Mouse (Mus musculus) limb, embryonic 15.5 days (tissue): ENCODE measurements at regions not wholly inside any gene's neighbourhood (a gene's known extent, or its start where the extent isn't known, plus 50 kb on each side); places are given as distances from the start of the nearest gene placed in this dataset.

Experiments
- ATAC-seq: fragments of 200-750 bp; cut with Nextera tagmentation; 2 replicates; pipeline ENCODE4 v1.8.0; 2017; ENCODE audit warnings: low read depth, moderate TSS enrichment; ENCODE audit not compliant: insufficient number of reproducible peaks, low FRiP score, low TSS enrichment
- H3K27ac ChIP-seq: fragments of 300-500 bp; sonication (generic); 2 replicates; pipeline ENCODE4 v1.5.1; 2015; ENCODE audit warnings: moderate library complexity, mild to moderate bottlenecking, inconsistent platforms
- H3K27me3 ChIP-seq: fragments of 300-500 bp; sonication (generic); 2 replicates; pipeline ENCODE4 v1.6.1; 2015; ENCODE audit warnings: inconsistent platforms
- H3K36me3 ChIP-seq: fragments of 300-500 bp; sonication (generic); 2 replicates; pipeline ENCODE4 v1.6.1; 2015; ENCODE audit warnings: inconsistent platforms
- H3K4me1 ChIP-seq: fragments of 300-500 bp; sonication (generic); 2 replicates; pipeline ENCODE4 v1.6.1; 2015; ENCODE audit warnings: inconsistent platforms
- H3K4me2 ChIP-seq: fragments of 300-500 bp; sonication (generic); 2 replicates; pipeline ENCODE4 v1.6.1; 2015; ENCODE audit warnings: mild to moderate bottlenecking, inconsistent platforms
- H3K4me3 ChIP-seq: fragments of 300-500 bp; sonication (generic); 2 replicates; pipeline ENCODE4 v1.5.1; 2015; ENCODE audit warnings: mild to moderate bottlenecking, inconsistent platforms
- H3K9ac ChIP-seq: fragments of 300-500 bp; sonication (generic); 2 replicates; pipeline ENCODE4 v1.6.1; 2015; ENCODE audit warnings: inconsistent platforms
- H3K9me3 ChIP-seq: fragments of 300-500 bp; sonication (generic); 2 replicates; pipeline ENCODE4 v1.6.1; 2016; ENCODE audit warnings: inconsistent platforms
- WGBS: fragments of 180-500 bp; shearing (Covaris S2); methylation state at CpG from one replicate; pipeline ENCODE4 v1.1.7; 2015; 5-methylcytosine and 5-hydroxymethylcytosine counted together

DNA sequence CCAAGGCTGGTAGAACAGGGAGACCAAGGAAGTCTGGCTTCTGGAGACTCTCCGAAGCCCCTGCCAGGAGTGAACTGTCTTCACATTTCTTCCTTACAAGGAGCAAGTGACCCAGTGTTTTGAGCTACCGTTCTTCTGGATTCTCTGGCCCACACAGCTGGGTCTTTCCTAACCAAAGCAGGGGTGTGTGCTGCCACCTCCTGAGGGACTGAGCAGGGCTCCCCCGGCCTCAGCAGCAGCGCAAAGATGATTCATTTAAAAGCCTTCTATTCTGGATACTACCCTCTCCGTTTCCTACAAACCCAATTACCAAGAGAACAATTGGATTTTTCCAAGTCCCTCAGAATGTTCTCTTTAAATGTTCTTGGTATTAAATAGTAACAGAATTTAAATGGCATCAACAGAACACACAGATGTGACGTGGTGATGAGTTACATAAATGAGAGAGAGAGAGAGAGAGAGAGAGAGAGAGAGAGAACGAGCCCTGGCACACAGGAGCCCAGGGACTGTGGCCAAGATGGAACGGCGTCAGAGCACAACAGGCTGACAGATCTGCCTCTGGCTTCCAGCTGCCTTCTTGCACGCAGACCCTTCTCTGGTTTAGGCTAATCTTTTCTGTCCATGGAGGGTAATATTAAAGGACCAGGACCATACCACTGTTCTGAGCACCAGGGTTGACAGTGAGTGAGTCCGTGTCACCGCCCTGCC lies 191.6 kb downstream of the Agtpbp1 start:
- no peaks in the 10 kb centered on the region for H3K27me3 ChIP-seq
- no peak overlapping the region for H3K27ac ChIP-seq
- H3K4me3 ChIP-seq: no peak overlapping the region
- H3K4me1 ChIP-seq: no peaks in the 10 kb centered on the region
- no peaks in the 10 kb centered on the region for H3K36me3 ChIP-seq
- ATAC-seq: no peak
- H3K9me3 ChIP-seq: no peaks in the 10 kb centered on the region
- 63% methylated on average over 12 of the region's 12 CpGs for WGBS
- H3K4me2 ChIP-seq: no peak overlapping the region
- no peak overlapping the region for H3K9ac ChIP-seq

DNA sequence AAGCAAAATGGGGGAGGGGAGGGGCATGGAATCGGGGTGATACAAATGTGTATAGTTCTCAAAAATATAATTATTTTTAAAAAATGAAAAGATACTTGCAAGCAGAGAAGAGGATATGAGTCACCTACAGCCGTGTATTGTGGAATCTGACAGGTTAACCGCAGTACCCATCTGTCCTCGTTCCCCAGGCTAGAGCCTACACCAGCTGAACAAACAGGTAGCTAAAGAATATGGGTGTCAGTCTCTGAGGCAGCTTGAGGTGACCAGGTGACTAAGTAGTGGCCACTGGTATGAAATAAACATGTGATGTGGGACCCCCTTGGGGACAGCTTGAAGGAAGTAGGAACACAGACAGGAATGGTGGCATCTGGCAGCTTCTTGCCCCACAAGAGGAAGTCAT lies 192.2 kb downstream of the Agtpbp1 start:
- Histone ChIP-seq H3K27me3 (no peaks in the 10 kb centered on the region), H3K27ac (no peak overlapping the region), H3K9ac (no peak overlapping the region), H3K9me3 (no peaks in the 10 kb centered on the region), H3K36me3 (no peaks in the 10 kb centered on the region), H3K4me1 (no peaks in the 10 kb centered on the region), H3K4me2 (no peak overlapping the region), H3K4me3 (no peak overlapping the region)
- ATAC-seq: no peak
- 84% methylated on average over 4 of the region's 4 CpGs for WGBS

DNA sequence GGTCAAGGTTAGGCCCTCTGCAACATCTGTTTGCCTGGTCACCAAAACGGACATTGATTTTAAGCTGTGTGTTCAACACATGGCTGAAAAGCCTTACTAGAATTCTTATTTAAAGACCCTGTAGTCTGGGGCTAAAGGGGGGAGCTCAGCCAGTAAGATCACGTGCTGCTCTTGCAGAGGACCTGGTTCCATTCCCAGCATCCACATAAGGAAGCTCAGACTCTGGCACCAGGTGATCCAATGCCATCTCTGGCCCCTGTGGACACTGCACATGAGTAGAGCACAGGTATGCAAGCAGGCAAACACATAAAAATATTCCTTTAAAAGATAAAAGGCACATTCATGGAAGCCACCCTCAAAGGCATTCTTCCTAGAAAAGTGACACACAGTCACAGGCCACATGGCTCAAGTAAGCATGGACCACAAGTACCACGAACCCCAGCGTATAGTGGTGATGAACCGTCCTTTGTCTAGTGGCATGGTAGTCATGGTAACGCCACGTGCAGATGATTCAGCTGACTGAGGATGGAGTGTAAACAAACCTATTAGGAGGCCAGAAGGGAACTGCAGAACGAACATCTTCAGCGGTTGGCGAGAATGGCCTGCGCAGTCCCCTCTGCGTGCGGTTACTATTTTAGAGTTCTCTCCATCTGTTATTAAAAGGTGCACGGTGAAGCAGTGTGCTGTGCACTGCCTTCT lies 197.3 kb downstream of the Agtpbp1 start:
- Histone ChIP-seq H3K27ac (no peak overlapping the region), H3K27me3 (no peaks in the 10 kb centered on the region), H3K4me3 (no peak overlapping the region), H3K4me2 (no peak overlapping the region), H3K9me3 (no peaks in the 10 kb centered on the region), H3K9ac (no peak overlapping the region), H3K4me1 (no peaks in the 10 kb centered on the region), H3K36me3 (no peaks in the 10 kb centered on the region)
- 87% methylated on average over 14 of the region's 14 CpGs for WGBS
- ATAC-seq: no peak

DNA sequence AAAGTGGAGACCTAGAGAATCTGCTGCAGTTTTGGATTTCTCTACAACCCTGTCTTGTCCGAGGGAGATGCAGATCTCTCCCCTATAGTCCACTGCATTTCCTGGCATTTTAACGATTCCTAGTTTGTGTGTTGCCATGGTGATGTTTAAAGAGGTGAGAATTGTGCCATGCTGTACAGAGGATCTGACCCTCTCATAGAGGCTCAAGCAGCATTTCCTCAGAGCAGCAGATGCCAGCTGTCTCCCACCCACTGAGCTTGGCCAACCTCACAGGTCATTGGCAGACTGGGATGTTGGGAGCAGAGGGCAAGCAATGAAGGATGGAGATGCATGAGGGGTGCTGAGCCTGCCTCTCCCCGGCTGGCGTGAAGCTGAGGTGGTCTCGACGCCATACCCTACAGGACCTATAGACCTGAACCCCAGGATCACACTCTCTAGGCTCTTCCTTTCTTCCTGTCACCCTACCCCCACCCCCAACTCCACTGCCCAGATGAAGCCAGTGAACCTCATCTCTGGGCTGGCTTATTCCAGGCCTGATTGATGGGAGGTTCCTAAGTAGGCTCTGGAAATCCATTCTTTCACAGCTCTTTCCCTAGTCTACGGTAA lies 198.0 kb downstream of the Agtpbp1 start:
- no peak overlapping the region for H3K27ac ChIP-seq
- ATAC-seq: no peak

DNA sequence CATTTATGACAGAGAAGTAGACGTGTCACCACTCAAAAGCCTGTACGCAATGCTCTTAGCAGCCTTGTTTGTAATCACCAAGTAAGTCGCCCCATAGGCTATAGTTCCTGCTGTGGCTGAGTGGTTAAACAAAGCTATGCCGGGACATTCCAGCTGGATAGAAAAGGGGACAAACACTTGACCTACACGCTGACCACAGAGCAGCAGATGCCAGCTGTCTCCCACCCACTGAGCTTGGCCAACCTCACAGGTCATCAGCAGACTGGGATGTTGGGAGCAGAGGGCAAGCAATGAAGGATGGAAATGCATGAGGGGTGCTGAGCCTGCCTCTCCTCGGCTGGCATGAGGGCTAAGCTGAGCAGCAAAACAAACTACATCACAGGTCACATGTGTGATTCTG lies 199.2 kb downstream of the Agtpbp1 start:
- Histone ChIP-seq H3K4me2 (no peak overlapping the region), H3K9me3 (no peaks in the 10 kb centered on the region), H3K9ac (no peak overlapping the region), H3K27ac (no peak overlapping the region), H3K36me3 (no peaks in the 10 kb centered on the region), H3K27me3 (no peaks in the 10 kb centered on the region), H3K4me3 (no peak overlapping the region), H3K4me1 (no peaks in the 10 kb centered on the region)
- 72% methylated on average over 6 of the region's 6 CpGs for WGBS
- ATAC-seq: no peak

More for the DNA sequence above, 198.0 kb downstream of the Agtpbp1 start:
- WGBS: 68% methylated on average over 7 of the region's 7 CpGs
- H3K4me1 ChIP-seq: no peaks in the 10 kb centered on the region
- H3K27me3 ChIP-seq: no peaks in the 10 kb centered on the region
- H3K9ac ChIP-seq: no peak overlapping the region
- no peaks in the 10 kb centered on the region for H3K36me3 ChIP-seq
- no peaks in the 10 kb centered on the region for H3K9me3 ChIP-seq
- H3K4me2 ChIP-seq: no peak overlapping the region
- no peak overlapping the region for H3K4me3 ChIP-seq

DNA sequence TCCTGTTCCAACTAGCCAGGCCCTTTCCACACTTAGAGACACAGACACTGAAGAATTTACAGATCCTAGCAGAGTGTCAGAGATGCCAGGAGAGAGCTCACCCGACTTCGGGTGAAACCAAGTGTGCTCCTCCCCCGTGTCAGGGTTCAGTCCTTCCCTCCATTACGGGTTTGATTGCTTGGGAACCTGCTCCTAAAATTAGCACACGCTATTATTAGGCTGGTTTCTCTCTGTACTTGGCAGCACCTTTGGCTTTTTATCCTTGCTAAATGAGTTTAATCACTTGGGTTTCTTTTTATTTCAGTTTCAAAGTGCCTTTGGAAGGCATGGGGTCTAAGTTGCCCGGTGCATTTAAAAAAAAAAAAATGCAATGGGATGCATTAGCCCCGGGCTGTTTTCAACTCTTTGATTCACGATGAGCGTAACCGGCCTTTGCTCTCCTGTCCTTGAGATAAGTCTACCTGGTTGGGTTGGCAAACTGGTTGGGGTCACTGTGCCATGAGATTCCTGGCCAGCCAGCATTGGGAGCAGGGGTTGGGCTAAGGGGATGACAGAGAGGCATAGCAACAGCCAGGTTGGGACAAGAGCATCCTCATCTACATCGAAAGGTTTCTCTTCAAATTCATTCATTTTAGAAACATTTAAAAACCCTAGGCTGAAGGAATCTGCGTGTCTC lies 214.7 kb downstream of the Agtpbp1 start:
- H3K4me2 ChIP-seq: no peak overlapping the region
- no peaks in the 10 kb centered on the region for H3K27me3 ChIP-seq
- WGBS: 68% methylated on average over 12 of the region's 12 CpGs
- H3K9ac ChIP-seq: no peak overlapping the region
- ATAC-seq: no peak
- no peaks in the 10 kb centered on the region for H3K9me3 ChIP-seq
- no peaks in the 10 kb centered on the region for H3K36me3 ChIP-seq
- no peak overlapping the region for H3K4me3 ChIP-seq
- H3K4me1 ChIP-seq: peaks cover 3% of the 10 kb centered on the region; the same call in 1 of the 2 replicates
- H3K27ac ChIP-seq: no peak overlapping the region

DNA sequence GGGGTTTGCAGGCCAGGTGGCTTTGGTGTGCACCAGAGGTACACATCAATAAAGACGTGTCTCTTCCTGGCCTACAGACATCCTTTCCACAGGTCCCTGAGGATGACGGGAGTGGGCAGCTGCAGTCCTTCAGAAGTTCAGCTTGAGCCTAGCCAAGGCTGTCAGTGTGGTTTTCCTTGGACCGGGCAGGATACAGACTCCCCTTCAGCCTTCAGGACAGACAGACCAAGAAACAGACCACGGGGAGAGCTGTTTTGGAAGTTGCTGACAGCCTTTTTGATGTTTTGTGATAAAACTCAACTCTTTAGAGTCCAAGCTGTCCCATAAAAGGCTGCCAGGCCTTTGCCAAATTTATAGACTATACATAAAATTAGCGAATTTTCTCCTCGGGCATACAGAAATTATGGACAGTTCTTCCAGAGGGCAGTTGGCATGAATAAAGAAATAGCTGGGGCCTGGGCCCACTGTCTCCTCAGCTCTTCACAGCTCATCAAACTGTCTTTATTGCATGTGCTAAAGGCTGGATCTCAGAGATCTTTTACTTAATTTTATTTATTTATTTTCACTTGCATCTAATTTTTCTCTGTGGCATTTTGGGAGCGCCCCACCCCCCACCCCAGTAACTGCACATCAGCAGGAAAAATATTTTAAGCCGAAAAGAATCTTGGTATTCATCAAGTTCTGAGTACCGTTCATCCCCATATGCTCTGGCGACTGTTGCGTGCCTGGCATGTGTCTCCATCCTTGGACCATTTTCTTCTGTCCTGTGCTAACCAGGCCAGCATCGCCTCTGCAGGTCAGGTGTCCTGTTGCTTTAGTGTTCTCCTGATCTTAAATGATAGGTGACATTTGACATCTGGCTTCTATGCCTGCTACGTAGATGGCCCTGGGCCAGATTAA lies 216.2 kb downstream of the Agtpbp1 start:
- 53% methylated on average over 13 of the region's 13 CpGs for WGBS
- no peaks in the 10 kb centered on the region for H3K9me3 ChIP-seq

DNA sequence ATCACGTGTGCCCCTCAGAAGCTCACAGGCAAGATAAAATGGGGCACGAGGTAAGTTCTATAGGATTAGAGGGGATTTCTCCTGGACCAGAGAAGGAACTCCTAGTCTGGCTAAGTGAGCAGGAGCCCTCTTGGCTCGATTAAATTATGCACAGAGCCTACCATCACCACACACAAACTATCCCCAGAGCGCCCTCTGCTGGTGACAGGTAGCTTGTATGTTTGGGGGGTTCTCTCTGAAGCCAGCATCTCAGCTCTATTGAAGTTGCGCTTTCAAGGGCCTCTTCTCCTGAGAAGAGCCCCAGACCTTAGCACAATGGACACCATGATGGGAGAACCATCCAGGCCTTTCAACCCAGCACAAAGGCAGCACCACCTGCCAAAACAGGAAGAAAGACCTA lies 219.6 kb downstream of the Agtpbp1 start:
- no peak overlapping the region for H3K27ac ChIP-seq
- no peaks in the 10 kb centered on the region for H3K9me3 ChIP-seq
- H3K36me3 ChIP-seq: no peaks in the 10 kb centered on the region
- ATAC-seq: no peak
- no peak overlapping the region for H3K9ac ChIP-seq
- WGBS: 41% methylated on average over 5 of the region's 5 CpGs
- peaks cover 3% of the 10 kb centered on the region; the same call in 1 of the 2 replicates for H3K4me1 ChIP-seq
- H3K4me3 ChIP-seq: no peak overlapping the region
- peaks cover 9% of the 10 kb centered on the region for H3K27me3 ChIP-seq
- no peak overlapping the region for H3K4me2 ChIP-seq

More for the DNA sequence above, 216.2 kb downstream of the Agtpbp1 start:
- ATAC-seq: no peak
- no peak overlapping the region for H3K4me3 ChIP-seq
- H3K4me1 ChIP-seq: peaks cover 3% of the 10 kb centered on the region; the same call in 1 of the 2 replicates
- no peak overlapping the region for H3K4me2 ChIP-seq
- H3K27me3 ChIP-seq: no peaks in the 10 kb centered on the region
- H3K27ac ChIP-seq: no peak overlapping the region
- H3K36me3 ChIP-seq: no peaks in the 10 kb centered on the region
- no peak overlapping the region for H3K9ac ChIP-seq

DNA sequence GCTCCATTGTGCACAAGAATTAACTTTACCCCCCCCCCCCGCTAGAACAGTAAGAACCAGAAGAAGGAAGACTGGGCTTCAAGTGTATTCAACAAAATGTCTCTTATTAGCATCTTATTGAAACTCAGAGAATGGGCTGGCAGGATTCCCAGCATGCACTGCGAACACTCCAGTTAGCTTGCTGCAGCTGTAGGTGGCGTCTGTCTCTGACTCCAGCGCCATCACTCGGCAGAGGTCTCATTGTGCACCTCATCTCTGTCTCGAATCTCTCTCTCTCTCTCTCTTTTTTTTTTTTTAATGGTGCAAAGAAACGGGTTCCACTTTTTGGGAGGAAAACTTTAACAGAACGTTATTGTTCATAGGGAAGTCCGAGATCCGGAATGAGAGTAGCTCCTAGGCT lies 221.6 kb downstream of the Agtpbp1 start:
- WGBS: 73% methylated on average over 10 of the region's 10 CpGs
- no peaks in the 10 kb centered on the region for H3K36me3 ChIP-seq
- no peaks in the 10 kb centered on the region for H3K9me3 ChIP-seq
- H3K9ac ChIP-seq: no peak overlapping the region
- no peak overlapping the region for H3K27ac ChIP-seq
- no peak overlapping the region for H3K4me2 ChIP-seq
- no peak overlapping the region for H3K4me3 ChIP-seq
- H3K4me1 ChIP-seq: peaks cover under 1% of the 10 kb centered on the region; the same call in 1 of the 2 replicates
- no peak for ATAC-seq
- peaks cover 9% of the 10 kb centered on the region for H3K27me3 ChIP-seq

DNA sequence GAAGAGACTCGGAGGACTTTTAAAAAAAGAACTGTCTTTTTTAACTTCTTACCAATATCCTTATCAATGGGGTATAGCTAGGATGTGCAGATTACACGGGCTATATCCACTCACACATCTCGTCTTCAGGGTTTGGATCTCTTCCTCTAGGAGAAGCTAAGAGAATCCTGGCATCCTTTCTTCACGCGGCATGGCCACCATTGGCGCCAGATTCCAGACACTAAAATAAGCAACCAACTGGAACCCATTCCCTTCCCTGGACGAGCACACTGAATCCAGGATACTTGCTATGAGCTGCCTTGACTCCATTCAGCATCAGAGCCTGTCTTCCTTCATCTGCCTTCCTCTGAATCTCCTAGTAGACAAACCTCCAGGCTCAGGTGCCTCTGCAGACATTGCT lies 223.7 kb downstream of the Agtpbp1 start:
- Histone ChIP-seq H3K27ac (no peak overlapping the region), H3K9me3 (no peaks in the 10 kb centered on the region), H3K4me3 (no peak overlapping the region), H3K4me1 (no peaks in the 10 kb centered on the region), H3K27me3 (peaks cover 13% of the 10 kb centered on the region), H3K9ac (no peak overlapping the region), H3K4me2 (no peak overlapping the region), H3K36me3 (no peaks in the 10 kb centered on the region)
- WGBS: 86% methylated on average over 7 of the region's 7 CpGs
- ATAC-seq: no peak

DNA sequence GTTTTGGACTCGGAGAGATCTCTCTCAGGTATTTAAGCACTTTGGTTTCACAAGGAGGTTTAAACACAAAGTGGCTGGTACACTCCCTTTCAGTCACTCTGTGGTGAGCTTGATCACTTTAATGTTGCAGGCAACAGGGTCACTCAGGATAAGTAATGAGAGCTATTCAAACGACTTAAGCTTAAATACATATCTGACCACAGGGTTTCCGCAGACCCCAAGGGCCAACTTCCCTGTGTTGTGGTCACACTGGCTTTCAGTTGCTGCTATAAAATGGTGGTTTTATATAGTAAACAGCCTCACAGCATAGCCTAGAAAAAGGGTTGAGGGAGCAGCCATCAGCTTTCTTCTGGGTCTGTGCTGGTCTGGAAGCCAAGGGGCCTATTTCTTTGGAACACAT lies 225.0 kb downstream of the Agtpbp1 start:
- H3K4me3 ChIP-seq: no peak overlapping the region
- peaks cover 13% of the 10 kb centered on the region for H3K27me3 ChIP-seq
- H3K9ac ChIP-seq: no peak overlapping the region
- H3K9me3 ChIP-seq: no peaks in the 10 kb centered on the region
- no peak overlapping the region for H3K4me2 ChIP-seq
- H3K36me3 ChIP-seq: no peaks in the 10 kb centered on the region
- H3K27ac ChIP-seq: no peak overlapping the region
- WGBS: 48% methylated on average over 3 of the region's 3 CpGs
- H3K4me1 ChIP-seq: no peaks in the 10 kb centered on the region
- no peak for ATAC-seq
